Mouse (Mus musculus): ENCODE measurements around the gene Nxph1.

The Nxph1 gene

DNA sequence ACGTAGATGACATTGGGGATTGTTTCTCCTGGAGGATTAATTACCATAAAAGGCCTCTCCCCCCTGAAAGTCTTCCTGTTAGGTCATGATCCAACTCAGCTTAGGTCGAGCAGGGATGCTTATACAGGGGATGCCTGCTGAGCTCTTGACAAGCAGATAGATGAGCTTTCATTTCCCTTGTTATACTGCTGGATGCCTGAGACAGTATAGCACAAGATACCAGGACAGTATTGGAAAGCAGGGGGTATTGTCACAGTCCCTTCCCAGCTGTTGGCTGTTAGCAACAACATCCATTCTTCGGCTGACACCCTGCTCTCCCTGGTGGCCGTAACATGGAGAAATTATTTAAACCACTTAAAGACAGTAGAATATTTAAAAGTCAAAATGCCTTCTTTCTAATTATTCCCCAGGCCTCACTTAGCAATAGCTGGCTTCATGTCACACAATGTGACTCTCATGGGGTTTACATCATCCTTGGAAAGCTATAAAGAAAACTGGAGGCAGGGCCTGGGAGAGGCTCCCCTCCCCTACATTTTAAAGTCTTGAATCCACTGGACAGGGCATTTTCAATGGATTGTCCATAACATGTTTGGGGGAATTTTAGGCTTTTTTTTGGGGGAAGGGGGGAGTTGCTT, 31.1 kb downstream of the Nxph1 start:
- no peak for DNase-seq

DNA sequence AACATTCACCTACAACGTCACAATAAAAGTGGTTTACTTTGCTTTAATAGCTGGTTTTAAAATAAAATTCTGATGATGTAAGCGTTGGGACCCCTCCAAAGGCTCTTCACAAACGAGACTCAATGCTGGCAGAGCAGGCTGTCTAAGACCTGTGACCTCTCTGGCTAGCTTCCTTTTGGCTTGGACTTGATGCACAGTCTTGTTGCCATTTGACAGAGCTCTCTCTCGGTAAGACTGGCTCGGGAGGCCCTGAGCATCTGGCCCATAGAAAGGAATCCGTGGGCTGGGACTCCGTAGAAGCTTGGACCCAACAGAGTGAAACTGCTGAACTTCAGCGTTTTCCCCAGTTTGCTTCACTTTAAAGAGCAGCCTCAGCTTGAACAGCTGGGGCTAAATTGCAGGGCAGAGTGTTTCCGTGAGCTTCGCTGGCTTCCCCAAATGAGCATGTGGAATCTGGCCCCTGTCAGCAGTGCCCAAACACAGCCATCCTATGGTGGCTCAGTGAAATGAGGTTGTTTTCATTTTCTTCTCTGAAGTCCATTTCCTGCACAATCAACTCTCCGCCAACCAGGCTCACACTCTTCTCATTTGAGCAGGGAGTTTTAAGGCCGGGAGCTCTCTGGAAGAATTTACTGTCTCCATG, 48.2 kb downstream of the Nxph1 start:
- DNase-seq, result no peak

DNA sequence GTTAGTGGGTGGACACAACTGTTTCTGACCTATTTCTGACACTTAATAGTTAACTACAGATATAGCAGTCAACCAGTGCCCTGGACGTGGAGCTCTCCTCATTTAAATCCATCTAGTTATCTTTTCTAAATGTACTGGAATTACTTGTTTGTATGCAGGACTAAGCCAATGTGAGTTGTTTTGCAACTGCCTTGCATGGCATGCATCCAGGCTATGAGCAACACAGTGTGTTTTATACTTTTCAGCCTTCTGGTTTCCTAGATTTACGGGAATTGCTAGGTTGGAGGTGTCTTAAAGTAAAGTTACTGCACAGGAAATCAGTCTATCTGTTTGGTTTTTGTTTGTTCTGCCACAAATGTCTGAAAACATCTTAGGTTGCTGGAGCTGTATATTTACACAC, 49.1 kb downstream of the Nxph1 start:
- no peak for DNase-seq

DNA sequence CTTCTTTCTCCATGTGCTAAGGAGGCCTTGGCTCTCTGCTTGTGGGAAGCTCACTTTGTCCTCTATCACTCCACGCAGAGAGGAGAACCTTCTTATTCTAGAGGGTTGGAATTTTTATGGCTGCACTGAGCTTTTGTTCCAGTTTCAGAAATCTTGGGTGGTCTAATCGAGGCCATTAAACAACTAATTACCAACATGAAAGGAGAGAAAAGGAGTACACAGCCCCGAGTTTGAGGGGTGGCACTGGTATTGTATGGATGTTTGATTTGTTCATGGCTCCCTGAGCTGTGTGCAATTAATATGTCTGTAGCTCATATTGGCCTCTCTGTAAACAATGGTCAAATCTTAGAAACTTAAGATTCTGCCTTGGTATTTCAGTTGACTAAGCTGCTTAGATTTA, 54.5 kb downstream of the Nxph1 start:
- no peak for DNase-seq

DNA sequence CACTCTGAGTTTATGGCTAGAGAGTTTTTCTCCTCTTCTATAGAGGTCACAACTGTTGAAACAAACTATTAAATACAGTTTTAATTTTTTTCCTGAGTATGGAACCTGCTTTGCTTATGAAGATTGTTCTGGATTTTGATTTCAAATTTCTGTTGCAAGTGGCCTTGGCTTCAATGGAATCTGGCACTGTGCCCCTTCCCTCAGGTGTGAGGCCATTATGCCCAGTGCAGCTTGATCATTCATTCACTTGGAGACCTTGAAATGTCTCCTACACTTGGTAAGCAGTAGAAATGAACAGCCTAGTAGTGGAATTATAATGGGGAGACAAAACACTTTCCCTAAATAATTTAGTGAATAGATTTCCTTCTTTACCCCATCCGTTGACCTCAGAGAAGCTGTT, 78.4 kb downstream of the Nxph1 start:
- no peak for DNase-seq

DNA sequence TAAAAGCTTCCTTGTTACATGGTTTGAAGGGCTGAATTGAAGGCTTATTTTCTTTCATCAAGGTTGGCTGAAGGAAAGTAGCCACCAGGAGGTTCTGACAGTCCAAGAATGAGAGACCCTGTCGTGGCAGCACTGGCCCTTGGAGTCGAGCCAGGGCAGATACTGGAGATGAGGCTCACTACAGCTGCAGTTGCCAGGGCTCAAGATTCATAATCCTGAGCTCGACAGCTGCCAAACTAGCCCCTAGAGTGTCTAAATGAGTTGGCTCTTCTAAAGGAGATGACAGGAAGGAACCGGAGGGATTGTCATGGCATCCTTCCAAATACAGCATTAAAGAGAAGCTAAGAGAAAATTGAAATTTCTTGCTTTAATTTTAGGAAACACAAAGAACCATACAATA, 78.9 kb downstream of the Nxph1 start:
- peak; percentile 8 for DNase-seq

DNA sequence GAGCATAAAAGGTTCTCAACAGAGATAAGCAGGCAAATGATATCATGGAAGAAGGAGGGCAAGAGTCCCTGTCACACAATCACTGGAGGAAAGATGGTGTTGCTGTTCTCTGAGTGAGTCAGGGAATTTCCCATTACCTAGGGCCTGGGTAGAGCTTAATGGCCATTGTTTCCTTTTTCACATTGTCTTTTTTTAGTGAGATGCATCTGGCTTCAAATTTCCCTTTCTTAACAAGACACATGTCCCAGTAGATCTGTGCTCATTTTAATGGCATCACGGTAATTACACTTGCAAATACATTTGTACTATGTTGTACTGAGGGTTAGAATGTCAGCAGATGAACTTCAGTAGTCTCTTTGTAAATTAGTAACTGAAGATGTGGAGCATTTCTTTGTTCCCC, 80.3 kb downstream of the Nxph1 start:
- DNase-seq, result no peak

DNA sequence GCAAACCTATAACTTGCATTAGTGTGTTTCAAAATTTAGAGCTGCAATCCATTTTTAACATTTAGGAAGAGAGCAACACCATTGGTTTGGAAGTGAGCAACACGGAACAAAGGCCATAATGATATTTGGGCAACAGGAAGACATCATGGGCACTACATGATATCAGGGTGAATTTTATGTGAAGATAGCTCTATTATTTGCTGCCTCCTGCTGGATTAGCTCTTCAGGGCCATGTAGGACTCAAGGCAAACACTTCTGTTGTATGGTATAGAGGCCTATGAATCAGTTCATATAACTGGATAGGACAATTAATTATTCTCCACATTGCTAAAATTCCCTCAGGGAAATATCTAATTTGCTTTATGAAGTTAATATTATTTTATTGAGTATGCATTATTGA, 91.1 kb downstream of the Nxph1 start:
- DNase-seq, result no peak

DNA sequence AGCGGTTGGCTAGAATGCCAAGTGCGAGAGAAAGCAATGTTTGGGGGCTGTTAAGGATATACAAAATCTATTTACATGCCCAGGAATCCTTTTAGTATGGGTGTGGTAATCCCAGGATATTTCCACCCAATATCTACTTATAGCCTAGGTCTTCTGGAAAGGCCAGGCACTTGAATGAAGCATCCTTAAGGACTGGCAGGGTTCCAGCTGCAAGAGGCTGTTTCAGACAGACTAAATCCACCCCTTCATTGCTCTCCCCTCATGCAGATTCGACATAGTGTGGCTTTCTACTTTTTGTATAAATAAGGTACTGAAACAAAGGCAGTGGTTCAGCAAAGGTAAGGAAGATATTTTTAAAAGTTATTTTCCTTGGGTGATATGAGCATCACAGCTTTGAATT, 92.8 kb downstream of the Nxph1 start:
- no peak for DNase-seq

DNA sequence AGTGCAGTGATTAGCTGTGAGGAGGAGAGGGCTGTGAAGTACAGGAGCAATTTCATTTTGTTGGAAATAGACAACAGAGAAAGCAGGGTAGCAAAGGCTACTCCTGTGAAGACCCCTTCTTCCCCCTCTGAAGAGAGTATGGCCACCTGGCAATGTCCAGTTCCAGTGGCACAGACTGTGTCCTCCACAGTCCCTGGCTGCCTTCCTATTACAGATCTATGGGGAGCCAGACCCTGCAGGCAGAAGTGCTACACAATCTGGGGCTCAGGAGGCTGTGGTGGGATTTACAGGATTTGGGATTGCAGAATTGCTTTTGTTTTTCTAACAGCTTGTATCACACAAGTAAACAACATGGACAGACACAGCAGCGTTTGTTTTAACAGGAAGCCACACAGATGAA, 94.2 kb downstream of the Nxph1 start:
- DNase-seq, result no peak

DNA sequence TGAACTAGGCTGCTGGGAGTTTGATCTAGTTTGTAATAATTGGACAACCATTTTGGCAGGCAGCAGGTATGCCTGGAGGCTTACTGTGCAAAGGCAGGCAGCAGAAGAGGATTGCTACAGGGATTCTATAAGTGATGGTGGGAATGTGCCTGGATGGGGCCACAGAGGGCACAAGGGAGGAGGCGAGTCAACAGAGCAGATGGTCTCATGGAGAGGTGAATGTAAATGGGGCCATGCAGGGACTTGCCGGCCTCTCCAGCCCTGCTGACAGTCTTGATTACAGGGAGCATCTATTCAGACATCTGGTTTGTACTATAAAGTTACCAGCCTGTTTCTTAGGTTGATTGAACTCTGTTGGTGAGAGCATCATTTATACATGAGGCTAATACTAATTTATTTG, 98.6 kb downstream of the Nxph1 start:
- no peak for DNase-seq

DNA sequence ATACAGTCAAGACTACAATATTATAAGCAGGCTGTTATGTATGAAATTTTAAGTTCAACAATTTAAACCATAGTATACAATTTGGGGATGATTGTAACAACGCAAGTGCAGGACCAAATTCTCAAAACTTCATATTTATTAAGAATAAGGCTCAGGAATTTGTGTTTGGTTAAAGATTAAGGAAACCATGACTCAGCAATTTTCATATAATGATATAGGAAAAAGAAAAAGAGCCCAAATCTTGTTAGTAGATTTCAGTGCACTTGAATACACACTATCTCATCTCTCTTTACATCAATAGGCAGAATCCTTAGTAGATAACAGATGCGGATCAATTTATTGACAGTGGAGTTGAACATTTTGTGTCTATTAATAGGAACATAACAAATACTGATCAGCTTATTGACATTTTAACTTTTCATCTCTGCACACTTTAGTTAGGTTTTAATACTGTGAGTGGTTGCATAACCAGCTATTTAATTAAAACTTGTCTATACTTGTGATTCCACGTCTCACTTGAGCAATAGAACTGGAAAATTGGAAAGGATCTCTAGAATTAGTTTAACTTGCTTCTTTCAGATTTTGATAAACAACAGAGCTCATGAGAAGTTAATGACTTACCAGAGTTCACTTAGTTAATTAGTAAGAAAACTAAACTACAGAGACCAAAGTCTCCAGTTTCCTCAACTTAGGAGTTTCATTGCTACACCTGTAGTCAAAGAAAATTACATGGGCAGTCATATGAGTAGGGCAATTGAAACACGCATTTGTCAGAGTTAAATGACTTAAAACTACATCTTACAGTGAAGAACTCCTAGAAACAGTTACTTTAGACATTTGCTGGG, 113.3 kb downstream of the Nxph1 start:
- no peak for DNase-seq

DNA sequence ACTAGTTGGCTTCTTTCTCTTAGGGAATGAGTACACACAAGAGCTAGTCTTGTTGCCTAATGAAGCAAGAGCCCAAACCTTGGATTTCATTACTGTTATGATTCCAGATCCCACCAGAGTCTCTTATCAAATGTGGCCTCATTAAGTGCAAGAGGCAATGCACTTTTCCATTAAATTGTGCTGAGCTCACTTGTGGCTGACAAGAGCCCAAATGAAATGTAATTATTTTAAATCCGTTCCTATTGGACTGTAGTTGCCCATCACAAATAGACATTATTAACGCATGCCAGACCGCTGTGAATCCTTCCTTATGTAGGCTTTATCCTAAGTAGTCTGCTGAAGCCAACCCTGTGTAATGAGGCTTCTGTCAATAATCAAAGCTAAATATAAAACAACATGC, 118.2 kb downstream of the Nxph1 start:
- no peak for DNase-seq

DNA sequence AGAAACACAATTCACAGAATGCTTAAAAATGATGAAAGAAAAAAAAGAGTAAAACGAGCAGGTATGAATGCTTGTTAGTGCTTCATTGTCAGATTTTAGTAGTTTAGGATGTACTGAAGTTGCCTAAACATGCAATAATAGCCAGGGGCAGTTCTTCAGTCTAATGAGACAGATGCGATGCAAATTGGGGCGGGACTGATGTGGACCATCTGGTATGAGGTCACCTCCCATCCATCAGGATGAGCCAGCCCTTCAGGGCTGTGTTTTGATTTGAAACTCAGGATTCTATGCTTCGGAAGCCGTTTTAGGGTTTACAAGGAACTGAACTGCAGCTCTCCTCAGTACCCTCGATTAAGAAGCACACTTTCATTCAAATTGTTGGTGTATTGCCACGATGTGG, 121.7 kb downstream of the Nxph1 start:
- DNase-seq, result no peak

DNA sequence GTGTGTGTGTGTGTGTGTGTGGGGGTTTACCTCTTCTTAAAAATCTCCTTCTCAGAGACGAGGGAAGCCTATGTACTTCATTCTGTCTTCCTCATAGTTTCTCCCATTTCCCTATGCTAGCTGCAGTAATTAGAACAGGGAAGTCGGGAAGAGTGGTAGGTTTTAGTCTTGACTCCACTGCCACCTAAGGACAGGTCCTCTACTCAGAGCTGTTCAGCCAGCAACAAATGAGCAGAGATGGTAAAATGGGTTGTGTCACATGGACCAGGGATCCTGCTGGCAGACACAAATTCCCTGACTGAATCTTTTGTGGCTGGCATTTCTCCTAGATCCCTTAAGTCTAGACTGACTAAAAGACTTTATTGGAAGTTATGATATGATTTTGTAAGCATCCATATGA, 128.2 kb downstream of the Nxph1 start:
- no peak for DNase-seq

DNA sequence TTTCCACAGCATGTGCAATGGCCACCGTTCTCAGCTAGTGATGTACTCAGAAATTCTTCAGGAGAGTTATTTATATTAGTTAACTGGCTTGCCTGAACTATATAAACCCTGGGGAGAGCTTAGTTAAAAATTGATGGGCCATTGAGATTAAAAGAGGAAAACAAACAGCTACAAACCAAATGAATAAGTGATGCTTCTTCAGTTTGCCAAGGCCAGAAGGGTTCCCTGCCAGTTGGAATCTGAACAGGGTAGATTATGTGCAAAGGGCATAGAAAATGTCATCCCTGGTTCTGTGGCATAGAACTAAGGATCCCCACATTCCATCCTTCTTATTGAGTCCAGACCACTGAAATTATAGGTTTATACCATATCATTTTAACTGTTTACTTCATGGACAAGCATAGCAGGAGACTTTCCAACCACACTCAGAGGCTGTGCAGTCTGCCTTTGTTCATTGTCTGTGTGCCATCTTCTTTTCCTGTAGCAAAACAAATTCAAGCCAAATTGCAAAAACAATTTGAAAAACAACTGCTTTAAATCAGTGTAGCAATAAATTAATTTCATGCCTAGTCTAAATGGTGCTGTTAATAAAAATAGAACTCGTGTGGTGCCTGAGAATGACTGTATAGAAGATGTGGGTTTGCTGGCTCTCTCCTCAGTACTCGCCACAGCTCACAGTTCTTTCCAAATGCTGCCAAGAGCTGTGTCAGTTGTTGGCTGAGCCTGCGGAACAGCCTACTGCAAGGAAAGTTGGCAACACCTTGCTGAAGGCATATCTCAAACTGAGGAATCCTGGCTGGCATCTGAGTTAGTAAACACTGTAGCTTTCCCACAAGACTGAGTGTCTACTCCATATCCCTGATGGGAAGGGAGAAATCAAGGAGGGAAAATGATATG, 129.8 kb downstream of the Nxph1 start:
- peak; percentile 20 for DNase-seq

DNA sequence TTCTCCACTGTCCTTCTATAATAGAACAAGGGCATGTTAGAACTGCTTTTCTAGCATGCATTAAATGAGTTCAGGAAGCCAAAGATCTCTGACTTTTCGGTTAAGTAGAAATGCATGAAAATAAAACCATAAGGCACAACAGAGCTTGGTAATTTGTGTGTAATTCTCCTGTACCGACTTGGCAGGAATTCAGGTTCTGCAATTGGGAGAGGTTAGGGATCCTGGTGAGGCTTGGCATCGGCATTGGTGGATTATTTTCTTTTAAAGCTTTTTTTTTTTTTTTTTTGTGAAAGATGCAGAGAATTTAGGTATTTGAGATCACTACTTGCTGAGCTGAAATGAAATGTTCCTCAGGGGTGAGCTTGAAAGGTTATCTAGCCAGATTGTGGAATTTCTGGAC, 135.6 kb downstream of the Nxph1 start:
- DNase-seq, result no peak

DNA sequence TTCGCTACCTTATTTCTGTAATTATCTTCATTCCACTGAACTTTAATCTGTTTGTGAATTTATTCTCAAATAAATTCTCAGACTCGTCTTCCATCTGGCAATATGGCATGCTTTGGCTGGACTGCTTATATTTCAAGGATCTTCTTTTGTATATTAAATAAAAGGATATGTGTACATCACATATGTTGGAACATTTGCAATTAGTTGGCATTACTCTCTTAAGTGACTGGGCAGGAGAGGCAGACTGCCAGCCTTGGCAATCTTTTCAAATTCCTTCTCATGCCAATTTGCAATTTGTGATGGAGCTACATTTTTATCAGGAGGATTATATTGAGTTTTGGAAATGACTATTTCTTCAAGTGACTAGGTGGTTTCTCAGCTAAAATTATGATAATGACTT, 149.1 kb downstream of the Nxph1 start:
- DNase-seq, result no peak

DNA sequence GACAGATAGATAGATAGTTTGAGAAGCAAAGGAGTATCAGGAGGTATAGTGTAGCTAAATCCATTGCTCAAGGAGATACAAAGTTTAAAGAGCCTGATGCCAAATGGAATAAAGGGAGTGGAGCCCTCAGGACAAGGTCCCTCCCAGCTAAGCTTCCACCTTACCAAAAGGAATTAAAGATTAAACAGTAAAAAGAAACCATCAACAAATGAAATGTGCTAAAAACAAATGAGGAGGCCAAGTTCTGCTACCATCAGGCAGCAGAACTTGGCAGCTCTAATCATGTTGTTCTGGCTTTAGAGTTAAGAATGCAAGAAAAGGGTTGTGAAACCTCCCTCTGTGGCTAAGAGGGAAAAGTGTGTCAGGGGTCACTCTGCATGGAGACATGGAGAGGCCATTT, 159.1 kb downstream of the Nxph1 start:
- no peak for DNase-seq

DNA sequence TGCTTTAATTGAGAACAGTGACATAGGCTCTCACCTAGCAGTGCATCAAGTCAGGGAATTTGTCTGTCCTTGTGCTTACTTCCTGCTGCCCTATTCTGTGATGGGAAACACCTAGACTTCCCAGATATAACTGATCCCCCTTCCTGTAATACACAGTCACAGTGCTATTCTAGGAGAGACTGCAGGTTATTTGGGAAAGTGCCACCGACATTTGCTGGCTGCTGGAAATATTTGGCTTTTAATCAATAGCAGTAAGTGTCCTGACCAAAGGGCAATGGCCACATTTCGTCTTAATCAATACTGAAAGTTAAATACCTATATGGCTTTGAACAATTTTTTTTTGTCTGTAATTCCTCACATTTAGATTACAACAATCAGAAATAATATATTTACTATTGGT, 170.9 kb downstream of the Nxph1 start:
- DNase-seq, result no peak

DNA sequence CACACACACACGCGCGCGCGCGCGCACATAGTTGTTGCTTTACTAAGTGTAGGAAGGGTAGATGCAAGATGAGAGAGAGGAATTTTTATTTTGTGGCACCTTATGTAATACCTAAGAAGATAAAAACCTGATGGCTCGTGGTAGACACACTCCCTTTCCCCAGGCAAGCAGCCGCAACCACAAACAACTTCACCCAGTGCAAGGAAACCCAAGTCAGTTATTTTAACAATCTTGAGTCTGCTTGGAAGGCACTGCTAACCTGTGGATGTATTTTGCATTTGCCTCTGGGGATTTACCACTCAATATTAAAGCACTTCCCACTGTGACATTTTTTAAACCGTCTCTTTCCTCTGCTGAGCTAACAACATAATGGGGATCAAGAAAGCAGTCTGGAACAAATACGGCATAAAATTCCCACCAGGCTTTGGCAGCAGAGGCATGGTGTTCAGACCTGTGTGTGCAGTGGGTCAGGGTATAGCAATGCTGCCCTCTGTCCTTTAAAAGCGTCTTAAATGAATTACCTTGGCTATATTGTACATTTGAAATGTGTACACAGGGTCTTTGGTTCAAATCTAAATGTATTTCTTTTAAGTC, 176.2 kb downstream of the Nxph1 start:
- no peak for DNase-seq

DNA sequence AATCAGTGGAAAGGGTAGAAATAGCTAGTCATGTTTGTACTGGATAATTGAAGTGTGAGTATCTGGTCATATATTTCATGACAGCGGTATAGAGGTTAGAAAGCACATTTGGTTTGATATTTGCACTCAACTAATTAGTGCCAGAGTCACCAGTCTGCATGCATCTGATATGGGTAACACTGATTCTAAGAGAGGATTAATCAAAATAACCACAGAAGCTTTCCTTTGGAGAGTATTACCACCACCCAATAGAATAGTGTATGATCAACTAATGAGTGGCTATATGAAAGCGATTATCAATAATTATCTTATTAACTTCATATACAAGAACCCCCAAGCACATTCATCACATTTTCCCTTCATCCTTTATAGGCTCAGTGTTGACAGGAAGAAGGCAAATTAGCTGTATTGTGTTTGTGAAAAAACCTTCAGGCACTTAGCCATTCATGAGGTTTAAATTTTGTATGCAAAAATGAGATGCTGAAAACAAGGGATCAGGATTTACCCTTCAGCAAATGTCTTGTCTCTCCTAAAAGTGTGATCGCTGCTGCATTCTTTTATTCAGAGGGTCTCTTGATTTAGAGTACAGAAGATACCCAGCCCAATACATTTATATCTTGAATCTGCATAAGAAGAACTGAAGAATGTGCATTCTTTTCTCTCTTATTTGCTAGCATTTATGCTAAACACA, 185.5 kb downstream of the Nxph1 start:
- no peak for DNase-seq

Data from right cerebral cortex, postnatal 14 days (tissue).